Mouse (Mus musculus) small intestine, adult 2 months (tissue): Measurements from ENCODE around the gene Palm3. TPM values are rescaled to one million over a fixed set of nuclear protein-coding genes. Genes with fewer than 3 reads are reported as not detected.

Experiments
- H3K27ac ChIP-seq: fragments of 200-500 bp; 2 replicates; pipeline ENCODE4 v1.5.1; 2012; ENCODE audit warnings: low read depth, low read length, control low read depth, inconsistent platforms; ENCODE audit not compliant: insufficient read depth
- H3K27me3 ChIP-seq: fragments of 200-500 bp; 2 replicates; pipeline ENCODE4 v1.6.1; 2012; ENCODE audit warnings: mild to moderate bottlenecking, moderate library complexity, low read length, inconsistent platforms; ENCODE audit not compliant: control insufficient read depth, insufficient read depth
- H3K36me3 ChIP-seq: fragments of 200-500 bp; 2 replicates; pipeline ENCODE4 v1.6.1; 2012; ENCODE audit warnings: mild to moderate bottlenecking, low read length, control low read depth, inconsistent platforms; ENCODE audit not compliant: control insufficient read depth, insufficient read depth
- H3K4me1 ChIP-seq: fragments of 200-500 bp; 2 replicates; pipeline ENCODE4 v1.6.1; 2012; ENCODE audit warnings: low read length, inconsistent platforms, mixed read lengths; ENCODE audit not compliant: control insufficient read depth, insufficient read depth, insufficient read length
- H3K4me3 ChIP-seq: fragments of 200-500 bp; 2 replicates; pipeline ENCODE4 v1.5.1; 2012; ENCODE audit warnings: low read depth, mild to moderate bottlenecking, control low read depth, inconsistent platforms, low read length, moderate library complexity
- CTCF ChIP-seq: fragments of 200-500 bp; IDR thresholded peaks from 2 replicates; pipeline ENCODE4 v1.5.1; 2012; ENCODE audit warnings: low read depth, mild to moderate bottlenecking, control low read depth, inconsistent platforms, low read length, moderate library complexity, mixed read lengths; ENCODE audit not compliant: insufficient replicate concordance, insufficient read length; ENCODE audit errors: extremely low read depth
- POLR2A ChIP-seq: fragments of 200-500 bp; IDR thresholded peaks from 2 replicates; pipeline ENCODE4 v1.6.1; 2012; ENCODE audit warnings: low read depth, mild to moderate bottlenecking, control low read depth, inconsistent platforms, low read length, moderate library complexity
- WGBS: fragments of 180-500 bp; shearing (Covaris S2); methylation state at CpG from one replicate; pipeline ENCODE4 v1.1.7; 2018; 5-methylcytosine and 5-hydroxymethylcytosine counted together
- polyA plus RNA-seq: library from polyadenylated mRNA; depleted of rRNA; stranded (reverse); fragments of >200 nt; gene quantifications from 2 replicates; pipeline ENCODE4 v1.2.3, GENCODE M21; 2012

Palm3 gene
- polyA plus RNA-seq, 1 experiment: 0.15 TPM

DNA sequence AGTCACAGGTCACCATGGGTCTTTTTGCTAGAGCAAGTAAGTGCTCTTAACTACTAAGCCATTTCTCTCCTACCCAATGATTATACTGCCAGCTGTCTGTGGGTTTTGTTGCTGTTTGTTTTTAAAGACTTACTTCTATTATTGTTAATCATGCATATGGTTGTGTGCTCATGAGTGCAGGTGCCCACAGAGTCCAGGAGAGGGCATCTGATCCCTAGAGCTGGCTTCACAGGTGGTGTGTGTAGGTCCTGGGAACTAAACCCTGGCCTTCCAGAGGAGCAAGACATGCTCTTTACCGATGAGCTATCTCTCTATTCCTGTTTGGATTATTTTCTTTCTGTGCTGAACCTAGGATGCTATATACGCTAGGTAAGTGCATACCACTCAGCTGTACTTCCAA is 38.0 kb downstream of the Palm3 start:
- H3K4me1 ChIP-seq: no peaks in the 10 kb centered on the region
- no peak overlapping the region for H3K4me3 ChIP-seq
- no peak for TF ChIP-seq CTCF
- no peak for TF ChIP-seq POLR2A
- no peaks in the 10 kb centered on the region for H3K36me3 ChIP-seq
- 93% methylated on average over 2 of the region's 2 CpGs for WGBS
- H3K27me3 ChIP-seq: no peaks in the 10 kb centered on the region
- no peak overlapping the region for H3K27ac ChIP-seq

DNA sequence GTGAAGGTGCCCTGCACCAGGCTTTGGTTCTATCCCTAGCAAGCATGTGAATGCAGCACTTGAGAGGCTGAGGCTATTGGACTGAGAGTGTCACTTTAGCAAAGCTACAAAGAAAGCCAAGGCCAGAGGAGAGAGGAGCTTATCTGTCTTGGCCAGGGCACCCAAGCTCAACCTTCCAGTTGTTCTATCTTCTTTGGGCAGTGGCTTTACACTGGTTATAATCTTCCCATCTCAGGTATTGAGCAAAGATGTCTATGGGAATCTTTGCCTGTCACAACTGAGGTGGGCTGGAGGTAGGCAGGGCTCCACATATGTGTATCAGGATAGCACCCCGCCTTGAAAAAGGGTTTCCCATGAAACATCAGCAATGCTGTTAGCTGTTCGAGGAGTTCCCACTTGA is 39.0 kb downstream of the Palm3 start:
- WGBS: 87% methylated on average over 2 of the region's 2 CpGs
- TF ChIP-seq CTCF (no peak), POLR2A (no peak)
- Histone ChIP-seq H3K4me1 (no peaks in the 10 kb centered on the region), H3K27ac (no peak overlapping the region), H3K36me3 (no peaks in the 10 kb centered on the region), H3K4me3 (no peak overlapping the region), H3K27me3 (no peaks in the 10 kb centered on the region)

DNA sequence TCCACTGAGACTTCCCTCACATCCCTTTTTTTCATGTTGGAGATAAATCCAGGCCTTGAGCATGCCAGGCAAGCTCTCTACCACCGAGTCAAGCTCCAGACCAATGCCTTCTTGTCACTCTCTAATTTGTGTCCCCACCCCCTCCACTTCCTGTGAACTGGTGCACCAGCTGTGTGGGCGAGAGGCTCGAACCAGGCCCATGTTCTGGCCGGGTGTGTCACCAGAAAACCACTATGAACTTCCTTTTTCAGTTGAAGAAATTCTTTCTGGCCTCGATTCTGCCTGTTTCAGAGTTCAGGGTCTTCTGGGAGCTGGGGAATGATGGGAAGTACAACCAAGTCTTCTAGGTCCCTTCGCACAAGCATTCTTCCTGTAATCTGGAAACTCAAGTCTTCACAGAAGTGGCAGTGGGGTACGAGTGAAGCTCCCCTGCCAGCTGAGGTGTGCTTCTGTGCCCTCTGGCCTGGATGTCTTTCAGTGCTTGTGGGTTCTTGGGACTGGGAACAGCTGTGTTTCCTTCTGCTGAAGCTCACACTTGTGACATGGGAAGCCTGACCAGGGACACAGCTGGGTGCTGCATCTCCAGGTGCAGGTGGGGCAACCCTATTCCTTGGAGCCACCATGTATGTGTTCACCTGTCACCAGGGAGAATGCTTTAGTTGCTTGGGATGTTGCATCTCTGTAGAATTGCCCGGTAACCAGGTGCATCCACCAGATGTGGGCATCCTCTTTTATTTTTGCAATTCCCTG is 42.8 kb downstream of the Palm3 start:
- no peak overlapping the region for H3K4me3 ChIP-seq
- peaks cover 16% of the 10 kb centered on the region; the same call in 1 of the 2 replicates for H3K4me1 ChIP-seq
- H3K27ac ChIP-seq: peak overlapping the region; percentile 11
- H3K27me3 ChIP-seq: no peaks in the 10 kb centered on the region
- no peaks in the 10 kb centered on the region for H3K36me3 ChIP-seq
- 48% methylated on average over 8 of the region's 8 CpGs for WGBS
- TF ChIP-seq CTCF (no peak), POLR2A (no peak)

DNA sequence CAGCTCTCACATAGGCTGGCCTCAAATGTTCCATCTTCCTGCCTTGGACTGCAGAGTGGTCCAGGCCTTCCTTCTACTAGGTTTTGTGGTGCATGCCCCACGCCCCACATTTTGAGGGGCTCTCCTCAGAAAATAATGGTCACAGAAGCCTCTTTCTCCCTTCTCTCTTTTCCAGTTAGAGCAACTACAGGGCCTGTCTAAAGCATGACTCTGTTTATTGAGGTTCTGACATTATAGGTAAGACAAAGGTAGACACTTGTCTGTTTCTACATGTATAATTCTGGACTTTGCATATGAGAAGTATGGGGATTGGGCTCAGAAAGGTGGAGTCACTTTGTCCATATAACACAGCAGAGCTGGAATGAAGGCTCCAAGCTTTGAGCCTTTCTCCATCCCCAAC is 43.8 kb downstream of the Palm3 start, which contains the start of gene Gm10643:
Gene Gm10643, minus strand, starts transcription at position 101 of the 400 bp plus-strand sequence.
- Histone ChIP-seq H3K36me3 (no peaks in the 10 kb centered on the region), H3K27ac (peak within 1 kb of the TSS; percentile 88), H3K4me3 (peak within 1 kb of the TSS; percentile 76), H3K4me1 (peaks cover 24% of the 10 kb centered on the region), H3K27me3 (no peaks in the 10 kb centered on the region)
- TF ChIP-seq POLR2A (no peak), CTCF (no peak)
- WGBS: 94% methylated on average over 1 of the region's 1 CpGs

DNA sequence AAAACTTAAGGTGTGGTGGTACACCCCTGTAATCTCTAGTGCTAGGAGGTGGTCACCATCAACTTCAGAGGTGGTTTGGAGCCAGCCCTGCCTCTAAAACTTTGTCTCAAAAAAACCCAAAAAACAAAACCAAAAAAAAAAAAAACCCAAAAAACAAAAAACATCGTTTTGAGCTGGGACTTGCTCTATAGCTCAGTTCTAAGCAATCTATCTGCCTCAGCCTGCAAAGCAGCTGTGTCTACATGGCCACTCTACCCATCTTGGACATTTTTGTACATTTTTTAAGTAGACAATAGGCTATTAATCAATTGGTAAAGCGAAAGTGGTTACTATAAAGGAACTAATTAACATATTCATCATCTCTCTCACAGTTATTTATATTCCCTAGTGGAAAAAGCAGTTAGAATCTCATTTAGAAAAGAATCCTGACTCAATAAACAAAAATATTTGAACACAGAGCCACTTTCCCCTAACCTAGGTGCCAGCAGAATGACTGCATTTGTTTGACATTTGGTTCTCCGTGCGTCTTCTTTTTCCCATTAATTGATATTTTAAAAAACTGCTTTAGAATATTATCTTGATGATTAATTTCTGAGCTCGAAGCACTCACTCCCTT is 44.3 kb downstream of the Palm3 start:
- Histone ChIP-seq H3K27ac (peak overlapping the region; percentile 88), H3K4me1 (peaks cover 25% of the 10 kb centered on the region), H3K4me3 (peak overlapping the region; percentile 76), H3K27me3 (no peaks in the 10 kb centered on the region), H3K36me3 (no peaks in the 10 kb centered on the region)
- TF ChIP-seq CTCF (no peak), POLR2A (no peak)
- 19% methylated on average over 5 of the region's 5 CpGs for WGBS

DNA sequence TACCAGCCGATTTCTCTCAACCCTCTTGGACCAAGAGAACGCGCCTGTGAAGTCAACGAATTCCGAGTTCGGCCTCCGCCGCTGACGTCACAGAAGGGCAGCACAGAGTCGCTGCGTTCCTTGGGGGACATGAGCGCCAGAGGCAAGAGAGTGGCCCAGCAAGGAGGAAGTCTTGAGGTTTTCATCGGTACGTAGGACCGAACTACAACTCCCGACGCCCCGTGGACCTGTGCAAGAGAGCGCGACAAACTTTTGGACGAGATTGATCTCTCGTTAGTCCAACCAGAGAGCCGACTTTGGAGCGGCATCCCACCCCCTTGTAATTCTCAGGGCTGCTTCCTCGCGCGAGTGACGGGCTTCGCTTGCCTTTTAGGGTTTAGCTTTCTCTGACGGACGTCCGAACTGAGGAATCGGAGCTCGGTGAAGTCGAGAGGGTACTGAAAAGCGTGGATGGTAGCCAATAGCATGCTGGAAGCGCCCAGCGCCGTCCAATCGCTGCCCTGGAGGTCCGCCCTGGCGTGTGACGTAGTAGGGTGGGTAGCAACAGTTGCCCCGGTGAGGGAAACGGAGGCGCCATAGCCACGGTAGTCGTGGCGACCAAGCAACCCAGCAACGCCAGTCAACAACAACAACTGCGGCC is 45.1 kb downstream of the Palm3 start, which contains the start of gene Rfx1:
Gene Rfx1, plus strand, starts transcription at position 544 of the 640 bp plus-strand sequence.
- H3K36me3 ChIP-seq: no peaks in the 10 kb centered on the region
- under 1% methylated on average over 51 of the region's 51 CpGs for WGBS
- H3K4me1 ChIP-seq: peaks cover 26% of the 10 kb centered on the region

More for the DNA sequence above, 45.1 kb downstream of the Palm3 start, which contains the start of gene Rfx1:
- Histone ChIP-seq H3K27ac (peak within 1 kb of the TSS; percentile 88), H3K27me3 (no peaks in the 10 kb centered on the region), H3K4me3 (peak within 1 kb of the TSS; percentile 77)
- TF ChIP-seq POLR2A: peak; percentile 84
- no peak for TF ChIP-seq CTCF
